Mouse (Mus musculus): ENCODE results near the gene Prm2. TPM values are rescaled to one million over a fixed set of nuclear protein-coding genes. Genes with fewer than 3 reads are reported as not detected.

Gene Prm2
- polyA plus RNA-seq, 1 experiment from 2014 or later = not detected

DNA sequence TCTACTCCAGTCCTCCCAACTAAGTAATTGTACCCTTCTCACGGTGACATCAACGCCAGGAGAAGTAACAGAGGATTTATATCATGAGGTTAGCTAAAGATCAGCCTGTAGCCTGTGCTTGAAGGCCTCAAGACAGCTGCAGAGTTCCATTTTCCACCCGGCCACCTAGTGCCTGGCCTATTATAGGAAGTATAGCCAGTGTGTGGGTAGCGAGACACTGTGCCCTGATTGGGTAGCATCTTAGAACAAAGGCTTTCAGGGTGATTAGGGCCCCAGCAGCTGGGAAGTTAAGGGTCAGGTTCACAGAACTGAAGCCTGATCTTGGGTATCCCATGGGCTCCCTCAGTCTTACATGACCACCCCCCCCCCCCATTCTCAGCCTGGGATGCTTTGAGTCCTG lies 7.1 kb downstream of the Prm2 start:
- 46% methylated on average over 4 of the region's 4 CpGs for WGBS
- ATAC-seq (ENCODE audit: insufficient read depth, low FRiP score, low TSS enrichment) = no peak
- Histone ChIP-seq H3K36me3 (ENCODE audit: control insufficient read depth, insufficient read depth, low read length) (no peaks in the 10 kb centered on the region), H3K27ac (ENCODE audit: low read depth, low read length) (no peak overlapping the region), H3K4me3 (ENCODE audit: low read depth, low read length) (no peak overlapping the region), H3K27me3 (ENCODE audit: control insufficient read depth, insufficient read depth, low read length) (peaks cover 9% of the 10 kb centered on the region), H3K4me2 (ENCODE audit: low read depth) (no peak overlapping the region), H3K9ac (ENCODE audit: low read length) (no peak overlapping the region), H3K9me3 (ENCODE audit: control insufficient read depth, low read length) (no peaks in the 10 kb centered on the region), H3K4me1 (ENCODE audit: control insufficient read depth, insufficient read depth, low read length) (peaks cover 5% of the 10 kb centered on the region; the same call in 1 of the 2 replicates)
- no peak for DNase-seq (ENCODE audit: low spot score)

GRCm38 (mm10) chr16:10788271-10788670 lies 7.7 kb downstream of the Prm2 start, which contains the start of gene Tnp2:
Tnp2 (minus strand) TSS chr16:10788660.
- peaks cover 5% of the 10 kb centered on the region; the same call in 1 of the 2 replicates for H3K4me1 ChIP-seq (ENCODE audit: control insufficient read depth, insufficient read depth, low read length)
- no peak within 1 kb of the TSS for H3K9ac ChIP-seq (ENCODE audit: low read length)
- DNase-seq (ENCODE audit: low spot score) (no peak), ATAC-seq (ENCODE audit: insufficient read depth, low FRiP score, low TSS enrichment) (no peak)
- H3K4me3 ChIP-seq (ENCODE audit: low read depth, low read length) = no peak within 1 kb of the TSS
- no peaks in the 10 kb centered on the region for H3K36me3 ChIP-seq (ENCODE audit: control insufficient read depth, insufficient read depth, low read length)
- H3K27me3 ChIP-seq (ENCODE audit: control insufficient read depth, insufficient read depth, low read length) = peaks cover 10% of the 10 kb centered on the region
- WGBS = 43% methylated on average over 16 of the region's 16 CpGs
- H3K4me2 ChIP-seq (ENCODE audit: low read depth) = no peak within 1 kb of the TSS
- no peak within 1 kb of the TSS for H3K27ac ChIP-seq (ENCODE audit: low read depth, low read length)
- H3K9me3 ChIP-seq (ENCODE audit: control insufficient read depth, low read length) = no peaks in the 10 kb centered on the region

DNA sequence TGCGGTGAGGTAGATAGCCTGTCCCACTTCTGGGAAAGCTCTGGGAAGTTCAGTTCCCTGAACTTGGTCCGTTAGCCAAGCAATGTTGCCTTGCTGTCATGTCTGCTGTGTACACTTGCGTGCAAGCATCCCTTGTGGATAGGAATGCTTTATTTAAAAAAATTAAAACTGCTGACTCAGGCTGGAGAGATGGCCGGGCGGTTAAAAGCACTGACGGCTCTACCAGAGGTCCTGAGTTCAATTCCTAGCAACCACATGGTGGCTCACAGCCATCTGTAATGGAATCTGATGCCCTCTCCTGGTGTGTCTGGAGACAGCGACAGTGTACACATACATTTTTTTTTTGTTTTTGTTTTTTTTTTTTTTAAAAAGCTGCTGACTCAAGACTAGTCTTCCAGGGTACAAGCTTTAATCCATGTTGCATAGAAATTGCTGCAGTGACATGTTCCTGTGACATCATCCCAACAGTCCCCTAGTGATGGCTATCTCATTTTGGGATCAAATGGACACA lies 8.3 kb downstream of the Prm2 start:
- WGBS = 87% methylated on average over 7 of the region's 7 CpGs
- Histone ChIP-seq H3K4me2 (ENCODE audit: low read depth) (no peak overlapping the region), H3K27me3 (ENCODE audit: control insufficient read depth, insufficient read depth, low read length) (peaks cover 10% of the 10 kb centered on the region), H3K9me3 (ENCODE audit: control insufficient read depth, low read length) (no peaks in the 10 kb centered on the region), H3K9ac (ENCODE audit: low read length) (no peak overlapping the region), H3K27ac (ENCODE audit: low read depth, low read length) (no peak overlapping the region), H3K4me1 (ENCODE audit: control insufficient read depth, insufficient read depth, low read length) (peaks cover 5% of the 10 kb centered on the region; the same call in 1 of the 2 replicates), H3K36me3 (ENCODE audit: control insufficient read depth, insufficient read depth, low read length) (no peaks in the 10 kb centered on the region), H3K4me3 (ENCODE audit: low read depth, low read length) (no peak overlapping the region)
- DNase-seq (ENCODE audit: low spot score) (no peak), ATAC-seq (ENCODE audit: insufficient read depth, low FRiP score, low TSS enrichment) (no peak)

DNA sequence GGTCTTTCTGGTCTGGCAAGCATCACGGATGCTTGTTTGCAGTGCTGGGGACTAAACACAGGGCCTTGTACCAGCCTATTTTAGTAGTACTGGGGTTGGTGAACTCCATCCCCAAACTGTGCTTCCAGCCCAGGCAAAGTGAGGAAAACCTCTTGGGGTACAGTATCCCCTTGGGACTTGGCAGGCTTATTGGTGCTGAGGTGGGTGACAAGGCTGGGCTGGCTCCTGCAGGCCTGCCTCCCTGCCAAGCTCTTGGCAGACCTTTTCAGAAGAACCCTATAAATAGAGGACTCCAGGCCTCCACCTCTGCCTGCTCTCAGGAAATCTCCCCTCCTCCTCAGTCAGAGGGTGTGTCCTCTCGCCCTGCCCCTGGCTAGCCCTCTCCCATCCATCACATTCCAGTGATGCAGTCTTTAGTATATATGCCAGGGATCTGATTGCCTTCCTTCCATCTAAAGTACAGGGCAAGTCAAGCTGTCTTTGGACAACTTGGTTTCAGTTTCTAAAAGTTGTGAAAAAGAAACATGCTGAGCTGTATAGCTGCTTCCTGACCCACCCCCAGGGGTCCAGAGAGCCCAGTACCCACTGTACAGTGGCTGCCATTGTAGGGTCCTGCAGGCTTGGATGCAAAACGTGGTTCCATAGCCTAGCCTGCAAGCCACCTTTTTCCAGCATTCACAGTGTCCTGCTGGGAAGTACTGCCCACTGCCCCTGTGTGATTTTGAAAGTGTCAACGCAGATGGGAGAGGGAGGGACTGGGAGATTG lies 9.0 kb downstream of the Prm2 start:
- Histone ChIP-seq H3K4me1 (ENCODE audit: control insufficient read depth, insufficient read depth, low read length) (peaks cover 5% of the 10 kb centered on the region; the same call in 1 of the 2 replicates), H3K36me3 (ENCODE audit: control insufficient read depth, insufficient read depth, low read length) (no peaks in the 10 kb centered on the region), H3K4me2 (ENCODE audit: low read depth) (no peak overlapping the region), H3K4me3 (ENCODE audit: low read depth, low read length) (no peak overlapping the region), H3K27me3 (ENCODE audit: control insufficient read depth, insufficient read depth, low read length) (peaks cover 10% of the 10 kb centered on the region), H3K27ac (ENCODE audit: low read depth, low read length) (no peak overlapping the region), H3K9me3 (ENCODE audit: control insufficient read depth, low read length) (no peaks in the 10 kb centered on the region), H3K9ac (ENCODE audit: low read length) (no peak overlapping the region)
- DNase-seq (ENCODE audit: low spot score) (no peak), ATAC-seq (ENCODE audit: insufficient read depth, low FRiP score, low TSS enrichment) (no peak)
- 59% methylated on average over 4 of the region's 4 CpGs for WGBS

- peak; percentile 86 for DNase-seq (ENCODE audit: low spot score)
- Histone ChIP-seq H3K9me3 (ENCODE audit: control insufficient read depth, low read length) (no peaks in the 10 kb centered on the region), H3K36me3 (ENCODE audit: control insufficient read depth, insufficient read depth, low read length) (no peaks in the 10 kb centered on the region), H3K27ac (ENCODE audit: low read depth, low read length) (no peak overlapping the region; the same call in 1 of the 2 replicates), H3K4me3 (ENCODE audit: low read depth, low read length) (peak overlapping the region; percentile 58), H3K4me2 (ENCODE audit: low read depth) (peak overlapping the region; percentile 96), H3K4me1 (ENCODE audit: control insufficient read depth, insufficient read depth, low read length) (peaks cover 5% of the 10 kb centered on the region; the same call in 1 of the 2 replicates), H3K9ac (ENCODE audit: low read length) (peak overlapping the region; percentile 63), H3K27me3 (ENCODE audit: control insufficient read depth, insufficient read depth, low read length) (peaks cover 10% of the 10 kb centered on the region)
- ATAC-seq (ENCODE audit: insufficient read depth, low FRiP score, low TSS enrichment) = peak; percentile 42; the same call in 1 of the 2 replicates
- 2% methylated on average over 9 of the region's 9 CpGs for WGBS
These were observed 9.6 kb downstream of the Prm2 start for GRCm38 (mm10) chr16:10786288-10786687.

DNA sequence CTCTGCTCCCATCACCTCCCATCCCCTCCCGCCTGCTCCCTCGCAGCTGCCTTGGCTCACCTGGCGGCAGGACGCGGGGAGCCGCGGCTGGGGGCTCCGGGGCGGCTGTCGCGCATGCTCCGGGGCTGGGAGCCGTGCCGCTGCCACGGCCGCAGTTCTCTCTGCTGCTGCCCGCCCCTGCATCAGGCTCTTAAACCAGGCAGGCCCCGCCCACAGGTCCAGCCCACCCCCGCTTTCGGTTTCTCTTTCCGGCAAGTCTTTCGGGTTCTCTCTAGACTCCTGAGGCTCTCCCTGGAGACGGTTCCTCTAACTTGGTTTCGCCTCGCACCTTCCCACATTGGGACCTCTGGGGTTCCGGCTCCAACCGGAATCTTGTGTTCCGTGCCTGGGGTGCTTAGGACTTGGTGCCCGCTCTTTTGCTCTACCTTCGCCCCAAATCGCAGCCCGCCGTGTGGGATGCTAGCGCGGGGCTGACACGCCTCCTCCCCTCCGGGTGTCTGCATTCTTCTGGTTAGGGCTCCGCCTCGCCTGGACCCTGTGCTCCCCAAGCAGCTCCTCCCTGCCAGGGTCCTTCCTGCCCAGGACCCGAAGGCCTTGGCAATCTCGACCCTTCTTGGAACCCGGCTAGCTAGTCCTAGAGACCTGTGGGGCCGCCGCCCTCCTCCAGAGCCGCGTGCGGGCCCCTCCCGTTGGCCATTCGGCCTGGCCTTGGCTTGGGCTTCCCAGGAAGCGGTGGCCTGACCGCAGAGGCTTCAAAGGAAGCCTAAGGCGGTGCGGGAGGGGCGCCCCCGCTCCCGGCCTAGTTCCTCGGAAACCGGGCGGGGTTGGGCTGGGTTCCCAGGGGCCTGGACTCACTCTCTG lies 10.3 kb downstream of the Prm2 start, which contains the start of gene Socs1:
Gene Socs1 (minus strand): TSS at position 166 of the 861 bp plus-strand sequence.
- H3K4me1 ChIP-seq (ENCODE audit: control insufficient read depth, insufficient read depth, low read length) = peaks cover 5% of the 10 kb centered on the region; the same call in 1 of the 2 replicates
- peak; percentile 90 for DNase-seq (ENCODE audit: low spot score)
- H3K27me3 ChIP-seq (ENCODE audit: control insufficient read depth, insufficient read depth, low read length) = peaks cover 10% of the 10 kb centered on the region
- no peaks in the 10 kb centered on the region for H3K36me3 ChIP-seq (ENCODE audit: control insufficient read depth, insufficient read depth, low read length)
- H3K9ac ChIP-seq (ENCODE audit: low read length) = peak within 1 kb of the TSS; percentile 63
- WGBS = under 1% methylated on average over 51 of the region's 59 CpGs
- H3K4me2 ChIP-seq (ENCODE audit: low read depth) = peak within 1 kb of the TSS; percentile 96
- H3K27ac ChIP-seq (ENCODE audit: low read depth, low read length) = peak within 1 kb of the TSS; percentile 65
- peak; percentile 82 for ATAC-seq (ENCODE audit: insufficient read depth, low FRiP score, low TSS enrichment)
- no peaks in the 10 kb centered on the region for H3K9me3 ChIP-seq (ENCODE audit: control insufficient read depth, low read length)
- peak within 1 kb of the TSS; percentile 58 for H3K4me3 ChIP-seq (ENCODE audit: low read depth, low read length)

DNA sequence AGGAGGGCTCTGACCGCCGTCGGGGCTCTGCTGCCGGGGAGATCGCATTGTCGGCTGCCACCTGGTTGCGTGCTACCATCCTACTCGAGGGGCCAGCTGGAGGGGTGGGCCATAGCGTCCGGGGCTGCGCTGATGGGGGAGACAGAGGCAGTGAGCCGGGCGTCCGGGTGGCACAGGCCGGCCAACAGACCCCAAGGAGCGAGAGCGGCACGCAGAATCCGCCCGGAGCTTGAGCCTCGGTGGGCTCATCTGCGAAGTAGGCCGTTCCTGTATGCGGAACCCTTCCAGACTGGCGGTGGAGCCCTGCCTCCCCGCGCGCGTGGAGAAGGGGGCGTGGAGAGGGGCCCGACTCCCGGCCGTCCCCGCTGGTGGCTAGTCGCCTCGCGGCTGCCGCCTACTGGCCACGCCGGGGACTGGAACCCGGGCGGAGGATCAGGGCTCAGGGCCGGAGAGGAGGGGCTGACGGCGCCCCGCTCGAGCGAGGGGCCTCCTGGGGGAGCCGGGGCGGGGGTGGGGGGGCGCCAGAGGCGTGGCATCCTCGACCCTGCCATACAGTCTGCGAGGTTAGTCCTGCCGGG lies 11.1 kb downstream of the Prm2 start:
- H3K9me3 ChIP-seq (ENCODE audit: control insufficient read depth, low read length) = no peaks in the 10 kb centered on the region
- DNase-seq (ENCODE audit: low spot score) (peak; percentile 96), ATAC-seq (ENCODE audit: insufficient read depth, low FRiP score, low TSS enrichment) (peak; percentile 85)
- H3K4me2 ChIP-seq (ENCODE audit: low read depth) = peak overlapping the region; percentile 96
- peak overlapping the region; percentile 56 for H3K9ac ChIP-seq (ENCODE audit: low read length)
- no peaks in the 10 kb centered on the region for H3K36me3 ChIP-seq (ENCODE audit: control insufficient read depth, insufficient read depth, low read length)
- H3K4me1 ChIP-seq (ENCODE audit: control insufficient read depth, insufficient read depth, low read length) = peaks cover 5% of the 10 kb centered on the region; the same call in 1 of the 2 replicates
- peak overlapping the region; percentile 58 for H3K4me3 ChIP-seq (ENCODE audit: low read depth, low read length)
- WGBS = 0% methylated on average over 52 of the region's 55 CpGs
- H3K27ac ChIP-seq (ENCODE audit: low read depth, low read length) = peak overlapping the region; percentile 65; the same call in 1 of the 2 replicates
- peaks cover 10% of the 10 kb centered on the region for H3K27me3 ChIP-seq (ENCODE audit: control insufficient read depth, insufficient read depth, low read length)

All from neural tube, embryonic 11.5 days (tissue).